Mouse (Mus musculus): ENCODE results near the gene Galnt15.

The Galnt15 gene

GRCm38 (mm10) chr14:32091124-32091523, 62.3 kb downstream of the Galnt15 start:
- DNase-seq (ENCODE audit: low spot score), result no peak

DNA sequence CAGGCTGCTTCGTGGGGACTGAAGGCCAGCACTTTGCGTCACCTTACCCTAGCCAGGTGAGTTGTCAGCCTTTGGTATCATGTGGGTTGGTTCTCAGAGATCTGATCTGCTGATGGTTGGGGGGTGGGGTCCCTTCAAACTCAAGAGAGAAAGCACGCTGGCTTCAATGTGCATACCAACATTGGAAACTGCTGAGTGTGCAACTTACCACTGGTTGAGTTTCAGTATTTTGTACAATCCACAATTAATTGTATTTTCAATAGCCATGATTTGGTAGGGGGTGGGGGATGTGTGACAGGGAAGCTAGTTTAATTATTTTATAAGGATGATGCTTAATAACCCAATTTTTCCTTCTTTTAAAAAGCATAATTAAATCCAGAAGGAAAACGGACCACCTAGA, 62.9 kb downstream of the Galnt15 start:
- DNase-seq (ENCODE audit: low spot score), result no peak

DNA sequence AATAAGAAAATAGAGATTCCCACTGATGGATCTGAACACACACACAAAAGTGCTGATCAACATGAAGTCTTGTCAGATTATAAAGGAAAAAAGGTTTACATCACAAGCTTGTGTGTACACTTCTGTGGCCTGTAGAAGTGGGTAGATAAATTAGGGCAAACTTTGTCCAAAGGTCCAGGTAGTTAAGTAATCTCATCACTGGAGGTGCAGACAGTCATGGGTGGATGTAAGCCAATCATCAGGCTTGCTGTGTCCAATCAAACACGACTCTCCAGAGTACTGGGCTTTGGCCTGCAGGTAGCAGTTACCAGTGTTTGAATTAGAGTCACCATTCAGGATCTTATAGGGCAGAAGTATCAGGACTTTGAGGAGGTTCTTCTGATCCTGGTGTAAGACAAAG, 64.2 kb downstream of the Galnt15 start:
- no peak for DNase-seq (ENCODE audit: low spot score)

DNA sequence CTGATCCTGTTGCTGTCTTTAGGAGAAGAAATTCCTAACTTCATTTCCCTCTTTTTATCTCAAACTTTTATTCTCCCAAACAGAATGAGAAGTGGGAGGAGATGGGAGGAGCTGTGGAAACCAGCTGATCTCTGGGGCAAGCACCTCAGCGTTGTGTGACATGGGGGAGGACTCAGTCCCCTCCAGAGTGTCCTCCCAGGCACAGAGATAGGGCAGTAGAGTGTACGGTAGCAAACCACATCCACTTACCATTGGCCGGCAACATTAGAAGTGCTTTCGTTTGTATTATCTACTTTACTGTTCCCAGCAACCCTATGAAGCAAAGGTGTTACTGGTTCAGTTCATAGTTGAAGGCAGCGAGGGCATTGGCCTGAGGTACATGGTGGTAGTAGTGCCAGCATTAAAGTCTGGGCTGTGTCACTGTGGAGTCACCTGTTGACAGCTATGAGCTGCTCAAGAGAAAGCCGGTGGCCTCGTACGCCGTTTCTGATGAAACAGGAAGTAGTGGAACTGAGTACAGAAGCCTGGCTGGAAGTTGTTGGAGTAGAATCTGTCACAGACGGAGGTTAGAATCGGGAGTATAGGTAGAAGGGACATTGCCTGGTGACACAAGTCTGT, 64.8 kb downstream of the Galnt15 start:
- DNase-seq (ENCODE audit: low spot score), result no peak

DNA sequence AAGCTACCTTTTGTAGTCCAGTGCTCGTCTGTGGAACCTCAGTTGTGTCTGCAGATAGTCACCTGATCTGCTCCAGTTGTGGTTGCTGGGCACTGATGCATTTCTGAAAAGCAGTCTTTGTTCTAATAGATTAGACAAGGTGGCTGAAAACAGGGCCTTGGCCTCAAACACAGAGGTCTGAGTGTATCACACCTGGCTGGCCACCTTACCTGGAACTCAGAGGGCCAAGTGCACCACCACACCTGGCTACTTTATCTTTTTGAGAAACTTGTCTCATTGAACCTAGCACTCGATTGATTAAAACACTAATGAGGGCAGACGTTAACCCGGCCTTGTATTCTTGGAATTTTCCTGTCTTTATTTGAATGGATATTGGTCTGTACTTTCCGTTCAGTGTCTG, 66.9 kb downstream of the Galnt15 start:
- no peak for DNase-seq (ENCODE audit: low spot score)

DNA sequence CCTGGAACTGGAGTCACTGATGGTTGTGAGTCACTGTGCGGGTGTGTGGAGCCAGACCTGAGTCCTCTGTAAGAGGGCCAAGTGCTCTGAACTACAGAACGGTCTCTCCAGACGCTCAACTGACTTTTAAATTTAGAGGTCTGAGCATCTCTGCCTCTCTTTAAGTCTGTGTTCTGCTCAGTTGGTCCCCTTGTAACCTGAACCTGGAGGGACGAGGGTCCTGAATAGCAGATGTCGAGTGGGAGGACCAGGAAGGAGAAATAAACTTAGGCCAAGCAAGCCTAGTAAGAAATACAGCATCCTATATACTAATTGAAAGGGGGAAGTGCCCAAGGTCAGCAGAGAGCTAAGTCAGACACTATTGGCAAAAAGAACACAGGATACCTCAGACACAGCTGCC, 68.0 kb downstream of the Galnt15 start:
- DNase-seq (ENCODE audit: low spot score), result no peak

DNA sequence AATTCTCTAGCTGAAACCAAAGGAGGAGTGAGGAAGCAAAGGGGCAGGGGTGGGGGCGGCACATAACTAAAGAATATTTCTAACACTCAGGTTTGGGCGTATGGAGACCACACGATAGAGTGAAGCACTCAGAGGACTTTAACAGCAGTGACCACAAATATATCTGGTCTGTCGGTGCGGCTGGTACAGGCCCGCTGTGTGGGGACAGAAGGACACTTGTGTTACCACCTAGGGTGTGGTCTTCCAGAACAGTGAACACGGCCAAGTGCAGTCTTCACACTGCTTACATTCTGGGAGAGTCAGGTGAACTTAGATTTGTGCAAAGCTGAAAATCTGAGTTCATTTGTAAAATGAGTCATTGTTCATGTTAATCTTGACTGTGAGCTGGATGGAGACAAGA, 68.9 kb downstream of the Galnt15 start:
- no peak for DNase-seq (ENCODE audit: low spot score)

DNA sequence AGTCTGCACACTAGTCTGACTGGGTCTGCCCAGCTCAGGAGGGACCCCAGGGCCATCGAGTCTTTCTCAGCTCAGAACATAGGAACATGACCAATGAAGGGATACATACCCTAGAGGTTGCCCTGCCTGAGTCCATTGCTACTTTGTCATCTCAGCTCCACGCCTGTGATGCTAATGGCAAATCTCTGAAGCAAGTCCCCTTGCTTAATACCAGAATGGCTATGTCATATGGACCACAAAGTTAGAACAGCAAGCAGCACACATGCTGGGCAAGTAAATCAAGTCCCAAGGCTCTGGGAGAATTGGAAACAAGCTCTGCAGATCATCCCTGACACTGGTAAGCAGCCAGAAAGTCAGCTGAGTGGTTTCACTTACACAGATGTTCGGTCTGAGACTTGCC, 70.2 kb downstream of the Galnt15 start:
- no peak for DNase-seq (ENCODE audit: low spot score)

GRCm38 (mm10) chr14:32103556-32103955, 74.8 kb downstream of the Galnt15 start:
- no peak for DNase-seq (ENCODE audit: low spot score)

DNA sequence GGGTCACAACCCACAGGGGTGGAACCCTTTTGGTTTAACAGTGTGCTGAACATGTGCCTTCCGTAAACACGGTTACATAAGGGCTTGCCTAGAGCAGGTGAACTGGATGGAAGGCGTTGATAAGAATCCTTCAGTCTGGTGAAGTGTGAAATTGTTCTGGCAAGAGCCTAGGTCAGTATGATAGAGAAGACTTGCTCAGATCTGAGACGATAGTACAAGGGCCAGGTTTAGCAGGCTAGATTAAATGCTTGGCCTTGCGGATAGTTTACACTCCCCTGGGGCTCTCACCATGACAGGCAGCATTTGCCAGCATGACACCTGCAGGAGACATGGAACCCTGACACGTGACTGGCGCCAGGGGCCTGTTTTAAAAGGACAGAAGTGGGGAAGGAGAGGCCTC, 76.9 kb downstream of the Galnt15 start:
- DNase-seq (ENCODE audit: low spot score), result no peak

GRCm38 (mm10) chr14:32106911-32107310, 78.1 kb downstream of the Galnt15 start:
- DNase-seq (ENCODE audit: low spot score), result no peak
